Mouse (Mus musculus) kidney, adult 2 months (tissue): ENCODE data around the gene Uvrag. TPM values are rescaled to one million over a fixed set of nuclear protein-coding genes. Genes with fewer than 3 reads are reported as not detected.
A peak's percentile ranks its signal among the peaks of the same experiment; 100 is the strongest.

Source experiments
- DNase-seq: peaks from one replicate; pipeline ENCODE4 v3.0.0; 2021
- H3K27ac ChIP-seq: fragments of 200-500 bp; 2 replicates; pipeline ENCODE4 v1.5.1; 2012; ENCODE audit warnings: low read depth, low read length, control low read depth, inconsistent platforms; ENCODE audit not compliant: insufficient read depth
- H3K27me3 ChIP-seq: fragments of 200-500 bp; replicated peaks from 2 replicates; pipeline ENCODE4 v1.6.1; 2012; ENCODE audit warnings: mild to moderate bottlenecking, moderate library complexity, low read length, inconsistent platforms; ENCODE audit not compliant: control insufficient read depth, insufficient read depth
- H3K36me3 ChIP-seq: fragments of 200-500 bp; 2 replicates; pipeline ENCODE4 v1.6.1; 2012; ENCODE audit warnings: mild to moderate bottlenecking, moderate library complexity, low read length, inconsistent platforms; ENCODE audit not compliant: control insufficient read depth, insufficient read depth
- H3K4me1 ChIP-seq: fragments of 200-500 bp; 2 replicates; pipeline ENCODE4 v1.6.1; 2011; ENCODE audit warnings: low read length; ENCODE audit not compliant: control insufficient read depth, insufficient read depth
- H3K4me3 ChIP-seq: fragments of 200-500 bp; 2 replicates; pipeline ENCODE4 v1.5.1; 2011; ENCODE audit warnings: mild to moderate bottlenecking, low read depth, low read length, control low read depth; ENCODE audit not compliant: insufficient read depth
- CTCF ChIP-seq: fragments of 200-500 bp; conservative IDR thresholded peaks from 2 replicates; pipeline ENCODE4 v1.5.1; 2011; ENCODE audit warnings: low read depth, mild to moderate bottlenecking, control low read depth, low read length, moderate library complexity, mixed read lengths; ENCODE audit not compliant: insufficient read depth, insufficient read length
- POLR2A ChIP-seq: fragments of 200-500 bp; IDR thresholded peaks from one replicate; pipeline ENCODE4 v1.6.1; 2011; ENCODE audit warnings: low read depth, low read length, control low read depth
- WGBS: fragments of 180-500 bp; shearing (Covaris S2); methylation state at CpG from one replicate; pipeline ENCODE4 v1.1.7; 2018; 5-methylcytosine and 5-hydroxymethylcytosine counted together
- polyA plus RNA-seq: library from polyadenylated mRNA; depleted of rRNA; stranded (reverse); fragments of >200 nt; gene quantifications from 2 replicates; pipeline ENCODE4 v1.2.3, GENCODE M21; 2012

The Uvrag gene
- polyA plus RNA-seq, 1 experiment, result 8.0 TPM

GRCm38 (mm10) chr7:98953649-98954048, 187.3 kb downstream of the Uvrag start:
- peak; percentile 5 for DNase-seq
- 74% methylated on average over 3 of the region's 3 CpGs for WGBS
- no peaks in the 10 kb centered on the region for H3K36me3 ChIP-seq
- no peak for TF ChIP-seq CTCF
- no peak for TF ChIP-seq POLR2A
- H3K4me1 ChIP-seq, result no peaks in the 10 kb centered on the region
- no peak overlapping the region for H3K4me3 ChIP-seq
- no peak overlapping the region for H3K27ac ChIP-seq
- H3K27me3 ChIP-seq, result no peaks in the 10 kb centered on the region

- TF ChIP-seq POLR2A, result no peak
- TF ChIP-seq CTCF, result no peak
- no peak for DNase-seq
- whole genome bisulfite sequencing, result 42% methylated on average over 3 of the region's 3 CpGs
- H3K4me1 ChIP-seq, result peaks cover 2% of the 10 kb centered on the region; the same call in 1 of the 2 replicates
- H3K27ac ChIP-seq, result no peak overlapping the region
- no peaks in the 10 kb centered on the region for H3K27me3 ChIP-seq
- H3K4me3 ChIP-seq, result no peak overlapping the region
- H3K36me3 ChIP-seq, result no peaks in the 10 kb centered on the region
These were observed 196.0 kb downstream of the Uvrag start for GRCm38 (mm10) chr7:98944986-98945385.

- DNase-seq, result no peak
- TF ChIP-seq POLR2A, result no peak
- no peak for TF ChIP-seq CTCF
- Histone ChIP-seq H3K27ac (no peak overlapping the region), H3K36me3 (no peaks in the 10 kb centered on the region; the same call in 1 of the 2 replicates), H3K4me1 (peaks cover 2% of the 10 kb centered on the region; the same call in 1 of the 2 replicates), H3K4me3 (no peak overlapping the region), H3K27me3 (no peaks in the 10 kb centered on the region)
- 91% methylated on average over 5 of the region's 5 CpGs for WGBS
These were observed 197.3 kb downstream of the Uvrag start for GRCm38 (mm10) chr7:98943687-98944086.

GRCm38 (mm10) chr7:98942746-98943145, 198.2 kb downstream of the Uvrag start:
- peaks cover 2% of the 10 kb centered on the region; the same call in 1 of the 2 replicates for H3K4me1 ChIP-seq
- no peak overlapping the region for H3K4me3 ChIP-seq
- TF ChIP-seq CTCF (no peak), POLR2A (no peak)
- peak; percentile 44 for DNase-seq
- H3K27me3 ChIP-seq, result no peaks in the 10 kb centered on the region
- WGBS, result 65% methylated on average over 6 of the region's 6 CpGs
- no peaks in the 10 kb centered on the region; the same call in 1 of the 2 replicates for H3K36me3 ChIP-seq
- no peak overlapping the region for H3K27ac ChIP-seq

DNA sequence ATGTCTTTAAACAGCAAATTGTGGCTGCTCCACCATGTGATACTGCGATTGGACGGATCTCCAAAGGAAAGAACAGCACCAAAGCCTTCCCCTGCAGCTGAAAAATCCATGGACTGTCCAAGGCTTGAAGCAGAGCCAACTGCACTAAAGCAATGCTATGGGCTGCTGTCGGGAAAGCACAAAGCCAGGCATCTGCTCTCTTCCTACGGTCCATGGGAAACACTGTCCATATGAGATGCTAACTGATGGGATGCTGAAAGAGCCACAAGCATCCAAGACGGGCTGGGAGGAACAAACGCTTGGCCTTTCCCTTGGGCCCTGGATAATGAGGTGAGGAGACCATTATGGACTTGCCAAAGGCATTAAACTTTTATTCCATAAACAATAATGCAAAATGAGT, 201.7 kb downstream of the Uvrag start:
- TF ChIP-seq POLR2A (no peak), CTCF (no peak)
- Histone ChIP-seq H3K36me3 (no peaks in the 10 kb centered on the region; the same call in 1 of the 2 replicates), H3K4me1 (0 out of 2 replicates have a peak, but pooled peaks cover 2% of the 10 kb centered on the region), H3K27me3 (no peaks in the 10 kb centered on the region), H3K27ac (no peak overlapping the region), H3K4me3 (no peak overlapping the region)
- DNase-seq, result no peak
- WGBS, result 78% methylated on average over 6 of the region's 6 CpGs

- Histone ChIP-seq H3K36me3 (no peaks in the 10 kb centered on the region; the same call in 1 of the 2 replicates), H3K4me1 (0 out of 2 replicates have a peak, but pooled peaks cover 2% of the 10 kb centered on the region), H3K27me3 (no peaks in the 10 kb centered on the region), H3K4me3 (no peak overlapping the region), H3K27ac (no peak overlapping the region)
- no peak for TF ChIP-seq CTCF
- no peak for TF ChIP-seq POLR2A
- no peak for DNase-seq
- 84% methylated on average over 7 of the region's 7 CpGs for WGBS
These were observed 202.3 kb downstream of the Uvrag start for GRCm38 (mm10) chr7:98938621-98939020.

DNA sequence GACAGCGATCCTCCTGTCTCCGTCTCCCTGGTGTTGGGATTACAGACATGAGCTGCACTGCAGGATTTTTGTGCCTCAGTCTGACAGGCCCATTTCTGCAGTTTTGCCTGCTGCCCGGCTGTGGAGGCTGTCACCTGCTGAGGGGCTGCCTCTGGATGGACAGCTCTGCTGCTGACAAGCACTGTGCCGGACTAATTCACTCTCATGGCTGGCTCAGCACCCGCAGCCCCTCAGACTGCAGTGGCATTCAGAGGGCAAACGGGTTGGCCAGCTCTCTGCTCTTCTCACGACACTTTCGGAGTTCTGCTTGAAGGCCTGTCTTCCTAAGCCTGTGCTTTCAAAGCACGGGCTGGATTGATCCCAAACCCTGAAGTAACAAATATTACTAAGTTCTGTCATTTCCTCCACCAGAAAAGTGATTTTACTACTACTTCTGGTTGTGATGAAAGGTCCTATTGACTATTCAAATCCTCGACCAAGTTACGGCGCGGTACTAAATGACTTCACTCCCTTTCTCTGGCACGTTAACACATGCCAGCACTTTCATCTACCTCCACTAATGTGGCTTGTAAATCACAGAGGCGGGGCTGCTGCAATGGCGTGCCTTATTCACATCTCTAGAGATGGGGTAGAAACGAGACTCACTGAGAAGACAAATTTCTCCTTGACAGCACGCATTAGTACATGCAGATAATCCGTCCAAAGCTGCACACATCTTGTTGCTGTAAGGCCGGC, 203.7 kb downstream of the Uvrag start:
- Histone ChIP-seq H3K27ac (no peak overlapping the region), H3K27me3 (no peaks in the 10 kb centered on the region), H3K36me3 (no peaks in the 10 kb centered on the region; the same call in 1 of the 2 replicates), H3K4me3 (no peak overlapping the region), H3K4me1 (no peaks in the 10 kb centered on the region)
- 73% methylated on average over 20 of the region's 20 CpGs for WGBS
- DNase-seq, result no peak
- TF ChIP-seq CTCF (no peak), POLR2A (no peak)
